Mouse (Mus musculus) stomach, postnatal 0 days (tissue): ENCODE data around the gene Tango6.

Source experiments
- CTCF ChIP-seq: IDR thresholded peaks from 2 replicates; pipeline ENCODE4 v1.5.1; 2016; ENCODE audit warnings: antibody characterized with exemption, low read depth, mild to moderate bottlenecking, moderate library complexity
- EP300 ChIP-seq: optimal IDR thresholded peaks from 2 replicates; pipeline ENCODE3; 2016; ENCODE audit warnings: antibody characterized with exemption

GRCm38 (mm10) chr8:106718091-106718500 lies 35.2 kb downstream of the Tango6 start:
- TF ChIP-seq CTCF (peak; percentile 88), EP300 (peak; percentile 49)
